Mouse (Mus musculus) neural tube, embryonic 14.5 days (tissue): ENCODE measurements around the gene Mylk. TPM values are rescaled to one million over a fixed set of nuclear protein-coding genes. Genes with fewer than 3 reads are reported as not detected.
A peak's percentile ranks its signal among the peaks of the same experiment; 100 is the strongest.

Source experiments
- ATAC-seq: fragments of 200-750 bp; cut with Nextera tagmentation; 2 replicates; pipeline ENCODE4 v1.8.0; 2017; ENCODE audit warnings: low read depth, mild to moderate bottlenecking, moderate TSS enrichment, moderate library complexity
- H3K27ac ChIP-seq: fragments of 300-500 bp; sonication (generic); 2 replicates; pipeline ENCODE4 v1.5.1; 2014; ENCODE audit warnings: low read depth, mild to moderate bottlenecking, control low read depth, low read length, moderate library complexity, mixed read lengths
- H3K27me3 ChIP-seq: fragments of 300-500 bp; sonication (generic); 2 replicates; pipeline ENCODE4 v1.6.1; 2014; ENCODE audit warnings: low read length; ENCODE audit not compliant: control insufficient read depth, insufficient read depth
- H3K36me3 ChIP-seq: fragments of 300-500 bp; sonication (generic); 2 replicates; pipeline ENCODE4 v1.6.1; 2014; ENCODE audit warnings: low read length, mixed read lengths; ENCODE audit not compliant: control insufficient read depth, insufficient read depth
- H3K4me1 ChIP-seq: fragments of 300-500 bp; sonication (generic); 2 replicates; pipeline ENCODE4 v1.6.1; 2014; ENCODE audit warnings: low read length; ENCODE audit not compliant: control insufficient read depth, insufficient read depth
- H3K4me2 ChIP-seq: fragments of 300-500 bp; sonication (generic); 2 replicates; pipeline ENCODE4 v1.6.1; 2014; ENCODE audit warnings: mild to moderate bottlenecking, low read depth, low read length, control low read depth
- H3K4me3 ChIP-seq: fragments of 300-500 bp; sonication (generic); 2 replicates; pipeline ENCODE4 v1.5.1; 2014; ENCODE audit warnings: low read depth, low read length, control low read depth, mixed read lengths
- H3K9ac ChIP-seq: fragments of 300-500 bp; sonication (generic); replicated peaks from 2 replicates; pipeline ENCODE4 v1.6.1; 2014; ENCODE audit warnings: low read depth, mild to moderate bottlenecking, control low read depth, low read length, mixed read lengths
- H3K9me3 ChIP-seq: fragments of 300-500 bp; sonication (generic); 2 replicates; pipeline ENCODE4 v1.6.1; 2016; ENCODE audit warnings: low read length; ENCODE audit not compliant: control insufficient read depth
- WGBS: fragments of 180-500 bp; shearing (Covaris S2); extraction: QIAGEN DNeasy Blood & Tissue Kit; methylation state at CpG from one replicate; pipeline ENCODE4 v1.1.7; 2014; 5-methylcytosine and 5-hydroxymethylcytosine counted together
- polyA plus RNA-seq: library from polyadenylated mRNA; unstranded; fragments of >200 nt; fragmentation: Nextera tagmentation; extraction: Ambion mirVana; gene quantifications from 2 replicates; pipeline ENCODE4 v1.2.1, GENCODE M21; 2014

Gene Mylk
- polyA plus RNA-seq, 1 experiment from 2014 or later: 1.5 TPM

DNA sequence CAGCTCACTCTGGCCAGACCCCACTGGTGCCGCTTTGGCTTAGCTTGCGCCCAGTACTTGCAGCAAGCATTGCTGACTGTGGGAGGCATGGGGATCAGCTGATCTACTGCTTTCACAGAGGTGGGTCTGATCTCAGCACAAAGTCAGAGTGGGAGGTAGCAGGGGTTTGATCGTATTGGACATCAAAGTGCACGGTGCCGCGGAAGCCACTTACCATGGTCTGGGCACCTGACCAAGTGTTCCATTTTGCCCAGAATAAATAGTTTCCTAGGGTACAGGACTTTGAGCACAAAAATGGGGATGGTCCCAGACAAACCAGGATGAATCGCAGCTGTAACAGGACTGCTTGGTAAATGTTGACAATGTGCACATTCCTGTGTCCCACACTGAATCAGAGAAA, 236.0 kb downstream of the Mylk start:
- WGBS: 81% methylated on average over 7 of the region's 7 CpGs
- 0 out of 2 replicates have a peak, but pooled peaks have one; percentile 34 for ATAC-seq
- no peak overlapping the region for H3K27ac ChIP-seq

DNA sequence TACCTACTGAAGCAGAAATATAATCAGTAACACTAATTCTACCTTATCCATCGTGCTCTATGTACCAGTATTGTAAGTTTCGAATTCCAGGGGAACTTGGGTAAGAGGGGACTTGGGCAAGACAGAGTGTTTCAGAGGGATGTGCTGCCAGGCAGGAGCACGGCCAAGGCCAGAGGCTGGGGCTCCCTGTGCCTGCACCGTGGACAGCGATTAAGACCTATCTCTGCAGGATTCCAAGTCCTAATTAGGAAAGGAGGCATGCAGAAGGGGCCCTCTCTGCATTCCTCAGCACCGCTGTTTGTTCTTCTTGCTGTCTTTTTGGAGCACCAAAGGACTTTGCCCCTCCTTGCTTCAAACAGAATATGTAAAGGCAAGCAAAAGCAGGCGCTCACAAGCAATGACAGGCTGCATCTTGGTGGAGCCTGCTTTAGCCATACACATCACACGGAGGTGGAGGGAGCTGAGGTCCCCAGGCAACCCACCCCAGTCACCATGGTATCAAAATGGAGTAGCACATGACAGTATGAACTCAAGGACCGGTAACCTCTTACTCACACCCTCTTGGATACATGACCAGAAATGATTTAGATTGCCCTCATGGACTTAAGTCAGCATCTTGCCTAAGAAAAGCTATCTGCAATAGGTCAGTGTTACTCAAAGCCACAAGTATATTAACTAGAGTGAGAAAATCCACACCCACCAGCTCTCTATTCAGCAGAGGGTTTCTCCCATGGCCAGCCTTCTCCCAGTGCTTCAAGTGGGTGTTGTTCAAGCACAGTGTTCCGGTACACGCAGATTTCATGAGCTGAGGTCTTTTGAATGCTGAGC, 239.4 kb downstream of the Mylk start:
- no peak overlapping the region for H3K9ac ChIP-seq
- no peak overlapping the region for H3K27ac ChIP-seq
- no peaks in the 10 kb centered on the region for H3K27me3 ChIP-seq
- ATAC-seq: no peak
- no peaks in the 10 kb centered on the region for H3K36me3 ChIP-seq
- no peak overlapping the region for H3K4me3 ChIP-seq
- H3K9me3 ChIP-seq: no peaks in the 10 kb centered on the region
- H3K4me2 ChIP-seq: no peak overlapping the region
- 55% methylated on average over 11 of the region's 11 CpGs for WGBS
- H3K4me1 ChIP-seq: no peaks in the 10 kb centered on the region

More for the DNA sequence above, 236.0 kb downstream of the Mylk start:
- H3K4me2 ChIP-seq: no peak overlapping the region
- H3K4me1 ChIP-seq: no peaks in the 10 kb centered on the region
- H3K36me3 ChIP-seq: no peaks in the 10 kb centered on the region
- H3K4me3 ChIP-seq: no peak overlapping the region
- no peak overlapping the region for H3K9ac ChIP-seq
- H3K27me3 ChIP-seq: no peaks in the 10 kb centered on the region
- no peaks in the 10 kb centered on the region for H3K9me3 ChIP-seq

DNA sequence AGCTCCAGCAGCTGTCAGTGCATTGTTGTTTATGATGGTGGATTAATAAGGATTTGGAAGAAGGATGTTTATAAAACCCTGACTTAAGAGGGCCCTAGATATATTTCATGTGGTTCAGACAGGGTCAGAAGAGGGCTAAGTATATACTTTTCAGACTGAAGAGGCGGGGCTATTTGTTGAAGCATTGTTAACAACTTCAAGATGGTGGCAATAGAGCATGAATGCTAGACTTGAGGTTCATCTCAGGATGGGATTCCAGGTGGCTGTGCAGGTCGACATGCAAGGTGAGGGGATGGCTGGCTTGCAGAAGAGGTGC, 240.0 kb downstream of the Mylk start:
- Histone ChIP-seq H3K4me1 (no peaks in the 10 kb centered on the region), H3K27ac (no peak overlapping the region), H3K36me3 (no peaks in the 10 kb centered on the region), H3K4me3 (no peak overlapping the region), H3K9ac (no peak overlapping the region), H3K4me2 (no peak overlapping the region), H3K9me3 (no peaks in the 10 kb centered on the region), H3K27me3 (no peaks in the 10 kb centered on the region)
- WGBS: 88% methylated on average over 2 of the region's 2 CpGs
- no peak for ATAC-seq

DNA sequence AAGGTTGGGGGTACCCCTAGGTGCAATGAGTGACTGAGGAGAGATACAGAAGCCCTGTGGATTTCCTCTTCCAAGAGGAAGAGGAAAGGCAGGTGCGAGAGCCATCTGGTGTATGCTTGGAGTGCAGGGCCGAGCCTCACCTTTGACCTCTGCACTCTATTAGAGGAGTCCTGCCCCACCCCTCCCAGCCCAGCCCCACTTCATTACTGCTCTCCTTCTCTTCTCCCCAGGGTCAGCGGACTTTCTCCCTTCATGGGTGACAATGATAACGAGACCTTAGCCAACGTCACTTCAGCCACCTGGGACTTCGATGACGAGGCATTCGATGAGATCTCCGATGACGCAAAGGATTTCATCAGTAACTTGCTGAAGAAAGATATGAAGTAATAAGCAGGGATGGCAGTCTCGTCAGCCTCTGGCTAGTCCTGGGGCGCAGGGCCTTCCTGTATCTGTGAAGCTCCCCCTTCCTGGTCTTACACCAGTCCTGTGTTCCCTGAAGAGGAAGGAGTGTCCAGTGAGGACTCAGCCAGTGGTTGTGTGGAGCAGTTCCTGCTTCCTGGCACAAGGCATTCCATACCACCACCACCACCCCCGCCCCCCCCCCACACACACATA, 241.3 kb downstream of the Mylk start:
- no peaks in the 10 kb centered on the region for H3K4me1 ChIP-seq
- H3K27me3 ChIP-seq: no peaks in the 10 kb centered on the region
- no peak overlapping the region for H3K9ac ChIP-seq
- ATAC-seq: no peak
- H3K9me3 ChIP-seq: no peaks in the 10 kb centered on the region
- 86% methylated on average over 13 of the region's 13 CpGs for WGBS
- no peaks in the 10 kb centered on the region for H3K36me3 ChIP-seq
- H3K4me3 ChIP-seq: no peak overlapping the region
- H3K4me2 ChIP-seq: no peak overlapping the region
- no peak overlapping the region for H3K27ac ChIP-seq

DNA sequence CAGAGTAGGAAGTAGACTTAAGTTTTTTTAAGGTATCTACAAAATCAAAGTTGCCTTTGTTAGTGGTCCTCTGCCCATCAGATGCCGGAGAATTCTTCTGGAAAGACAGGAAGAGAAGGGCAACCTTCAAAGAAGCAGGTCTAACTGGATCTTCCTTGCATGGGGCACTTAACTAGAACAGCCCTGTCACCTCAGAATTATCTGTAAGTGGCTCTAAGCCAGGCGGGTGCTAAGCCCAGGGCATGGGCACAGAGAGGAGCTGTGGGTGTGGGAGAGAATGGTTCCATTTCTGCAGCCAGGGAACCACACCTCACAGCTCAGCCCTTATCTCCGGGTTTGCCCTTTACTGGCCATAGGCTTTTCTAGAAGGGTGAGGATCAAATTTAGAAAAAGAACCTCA, 246.4 kb downstream of the Mylk start:
- H3K4me3 ChIP-seq: no peak overlapping the region
- no peak overlapping the region for H3K27ac ChIP-seq
- WGBS: 86% methylated on average over 3 of the region's 3 CpGs
- H3K4me1 ChIP-seq: no peaks in the 10 kb centered on the region; the same call in 1 of the 2 replicates
- ATAC-seq: no peak
- H3K4me2 ChIP-seq: no peak overlapping the region
- H3K27me3 ChIP-seq: no peaks in the 10 kb centered on the region
- no peaks in the 10 kb centered on the region for H3K9me3 ChIP-seq
- H3K9ac ChIP-seq: no peak overlapping the region
- H3K36me3 ChIP-seq: no peaks in the 10 kb centered on the region

DNA sequence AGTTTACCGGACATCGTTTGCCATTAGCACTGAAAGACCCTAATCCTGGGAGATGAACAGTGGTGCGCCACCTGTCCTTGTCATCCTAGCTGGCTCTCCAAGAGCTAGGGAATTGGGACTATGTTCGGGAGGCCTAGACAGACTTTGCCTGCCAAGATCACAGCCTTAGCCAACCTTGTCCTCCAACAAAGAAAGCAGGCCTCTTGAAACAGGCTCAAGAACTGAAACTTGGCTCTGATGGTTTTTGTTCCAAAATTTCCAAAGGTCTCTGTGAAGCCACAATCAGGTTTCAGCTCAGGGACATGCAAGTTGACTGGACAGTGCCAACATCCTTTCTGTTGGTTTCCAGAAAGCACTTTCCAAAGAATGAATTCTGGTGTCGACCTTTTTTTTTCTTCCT, 247.8 kb downstream of the Mylk start:
- H3K9ac ChIP-seq: no peak overlapping the region
- H3K4me1 ChIP-seq: no peaks in the 10 kb centered on the region; the same call in 1 of the 2 replicates
- no peaks in the 10 kb centered on the region for H3K36me3 ChIP-seq
- 94% methylated on average over 5 of the region's 5 CpGs for WGBS
- no peaks in the 10 kb centered on the region for H3K9me3 ChIP-seq
- no peak overlapping the region for H3K4me2 ChIP-seq
- H3K27ac ChIP-seq: no peak overlapping the region
- no peaks in the 10 kb centered on the region for H3K27me3 ChIP-seq
- no peak overlapping the region for H3K4me3 ChIP-seq
- ATAC-seq: no peak

DNA sequence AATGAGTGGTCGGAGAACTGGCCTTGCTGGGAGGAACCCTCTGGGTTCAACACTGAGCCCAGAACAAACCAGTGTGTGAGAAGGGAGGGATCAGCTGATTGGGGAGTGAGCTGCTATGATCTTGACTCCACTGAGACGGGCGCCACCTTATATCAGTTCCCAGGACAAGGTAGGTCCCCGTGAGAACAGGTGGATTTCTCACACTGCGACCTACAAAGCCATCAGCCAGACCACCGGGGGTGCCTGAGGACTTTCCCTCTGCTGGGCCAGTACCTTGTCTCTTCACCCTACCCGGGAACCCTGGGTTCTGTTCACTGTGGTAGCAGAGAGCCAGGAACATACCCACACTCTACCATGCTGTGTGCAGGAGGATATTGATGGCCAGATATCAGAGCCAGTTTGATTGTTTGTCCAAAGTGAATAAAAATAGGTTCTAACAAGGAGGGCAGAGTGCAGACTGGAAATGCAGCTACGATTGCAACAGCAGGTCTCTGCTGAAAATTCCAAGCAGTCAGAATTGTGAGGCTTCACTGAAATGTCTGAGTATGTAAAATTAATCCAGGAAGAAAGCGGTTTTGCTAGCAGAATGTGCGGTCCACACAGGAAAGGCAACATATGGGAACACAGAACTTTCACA, 248.8 kb downstream of the Mylk start:
- no peaks in the 10 kb centered on the region for H3K27me3 ChIP-seq
- WGBS: 89% methylated on average over 10 of the region's 10 CpGs
- ATAC-seq: no peak

DNA sequence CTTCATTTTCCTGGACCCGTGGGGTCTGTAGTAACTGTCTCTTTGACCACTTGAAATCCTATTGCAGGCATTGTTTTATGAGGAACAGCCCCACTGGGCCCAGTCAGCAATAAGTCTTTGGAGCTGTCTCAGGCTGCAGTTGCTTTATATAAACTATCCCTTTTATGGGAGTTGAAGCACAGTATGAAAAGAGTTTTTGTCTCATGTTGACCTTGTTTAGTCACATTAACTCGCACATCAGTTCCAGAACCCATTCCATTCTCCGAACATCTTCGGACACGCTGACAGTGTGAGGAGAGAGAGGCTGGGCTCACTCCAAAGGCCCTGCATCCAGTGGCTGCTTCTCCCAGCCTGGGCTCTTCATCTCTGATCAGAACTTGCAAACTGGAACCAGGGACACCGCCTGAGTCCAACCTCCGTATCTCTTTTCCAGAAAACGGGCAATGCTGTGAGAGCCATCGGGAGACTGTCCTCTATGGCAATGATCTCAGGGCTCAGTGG, 249.7 kb downstream of the Mylk start:
- Histone ChIP-seq H3K4me3 (no peak overlapping the region), H3K36me3 (no peaks in the 10 kb centered on the region), H3K9ac (no peak overlapping the region), H3K27ac (no peak overlapping the region), H3K9me3 (no peaks in the 10 kb centered on the region), H3K4me2 (no peak overlapping the region), H3K27me3 (no peaks in the 10 kb centered on the region), H3K4me1 (no peaks in the 10 kb centered on the region; the same call in 1 of the 2 replicates)
- 45% methylated on average over 9 of the region's 9 CpGs for WGBS
- no peak for ATAC-seq

More for the DNA sequence above, 248.8 kb downstream of the Mylk start:
- no peak overlapping the region for H3K4me3 ChIP-seq
- no peak overlapping the region for H3K4me2 ChIP-seq
- H3K27ac ChIP-seq: no peak overlapping the region
- no peaks in the 10 kb centered on the region; the same call in 1 of the 2 replicates for H3K4me1 ChIP-seq
- no peaks in the 10 kb centered on the region for H3K9me3 ChIP-seq
- H3K9ac ChIP-seq: no peak overlapping the region
- H3K36me3 ChIP-seq: no peaks in the 10 kb centered on the region

DNA sequence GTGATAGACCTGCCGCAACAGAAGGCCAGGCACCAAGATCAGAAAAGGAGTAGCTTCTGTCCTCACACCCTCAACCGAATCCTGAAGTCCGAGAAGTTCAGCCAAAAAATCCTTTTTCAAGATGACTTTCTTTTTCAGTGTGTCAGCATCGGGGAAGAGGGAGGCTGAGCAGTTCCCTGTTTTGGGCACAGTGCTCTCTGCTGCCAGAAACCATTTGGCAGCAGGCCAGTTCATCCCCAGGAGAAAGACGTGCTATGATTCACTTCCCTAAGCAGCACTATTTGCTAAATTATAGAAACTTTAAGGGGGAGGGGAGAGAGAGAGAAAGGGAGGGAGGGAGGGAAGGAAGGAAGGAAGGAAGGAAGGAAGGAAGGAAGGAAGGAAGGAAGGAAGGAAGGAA, 251.1 kb downstream of the Mylk start:
- H3K4me1 ChIP-seq: no peaks in the 10 kb centered on the region; the same call in 1 of the 2 replicates
- no peaks in the 10 kb centered on the region for H3K27me3 ChIP-seq
- no peak overlapping the region for H3K27ac ChIP-seq
- WGBS: 56% methylated on average over 5 of the region's 5 CpGs
- H3K4me3 ChIP-seq: no peak overlapping the region
- no peak overlapping the region for H3K9ac ChIP-seq
- no peaks in the 10 kb centered on the region for H3K36me3 ChIP-seq
- H3K9me3 ChIP-seq: no peaks in the 10 kb centered on the region
- no peak for ATAC-seq
- H3K4me2 ChIP-seq: no peak overlapping the region
